Mouse (Mus musculus): ENCODE results near the gene Rpl15. TPM values are rescaled to one million over a fixed set of nuclear protein-coding genes. Genes with fewer than 3 reads are reported as not detected.
"Not testable (repeated sequence)": the region's sequence is repeated elsewhere in the genome, so short reads cannot be mapped to it uniquely, and the experiment has no call there.

Rpl15 gene
- total RNA-seq, 2 experiments from 2014 or later = 416 to 533 TPM

- ATAC-seq (replicated peaks; ENCODE audit: low FRiP score, poor library complexity, severe bottlenecking) = no peak
These were observed 10.0 kb downstream of the Rpl15 start for GRCm38 (mm10) chr14:18261203-18261602.

- no peak for ATAC-seq (replicated peaks; ENCODE audit: low FRiP score, poor library complexity, severe bottlenecking)
These were observed 28.5 kb downstream of the Rpl15 start for GRCm38 (mm10) chr14:18242638-18243130.

- ATAC-seq (replicated peaks; ENCODE audit: low FRiP score, poor library complexity, severe bottlenecking) = no peak
These were observed 29.4 kb downstream of the Rpl15 start for GRCm38 (mm10) chr14:18241786-18242185.

- ATAC-seq (replicated peaks; ENCODE audit: low FRiP score, poor library complexity, severe bottlenecking) = no peak
These were observed 31.1 kb downstream of the Rpl15 start for GRCm38 (mm10) chr14:18240132-18240531.

- peak; percentile 77 for ATAC-seq (replicated peaks; ENCODE audit: low FRiP score, poor library complexity, severe bottlenecking)
These were observed 32.1 kb downstream of the Rpl15 start, which contains the start of gene Nr1d2 for GRCm38 (mm10) chr14:18238750-18239731. Gene Nr1d2, minus strand, starts transcription at chr14:18239127.

GRCm38 (mm10) chr14:18238131-18238749 lies 33.0 kb downstream of the Rpl15 start:
- peak; percentile 92 for ATAC-seq (replicated peaks; ENCODE audit: low FRiP score, poor library complexity, severe bottlenecking)

- no peak for ATAC-seq (replicated peaks; ENCODE audit: low FRiP score, poor library complexity, severe bottlenecking)
These were observed 33.8 kb downstream of the Rpl15 start for GRCm38 (mm10) chr14:18237381-18237780.

- ATAC-seq (replicated peaks; ENCODE audit: low FRiP score, poor library complexity, severe bottlenecking) = not testable (repeated sequence)
These were observed 34.5 kb downstream of the Rpl15 start for GRCm38 (mm10) chr14:18236496-18237235.

GRCm38 (mm10) chr14:18233981-18234960 lies 36.9 kb downstream of the Rpl15 start:
- no peak for ATAC-seq (replicated peaks; ENCODE audit: low FRiP score, poor library complexity, severe bottlenecking)

GRCm38 (mm10) chr14:18233076-18233475 lies 38.1 kb downstream of the Rpl15 start:
- no peak for ATAC-seq (replicated peaks; ENCODE audit: low FRiP score, poor library complexity, severe bottlenecking)

- ATAC-seq (replicated peaks; ENCODE audit: low FRiP score, poor library complexity, severe bottlenecking) = not testable (repeated sequence)
These were observed 39.3 kb downstream of the Rpl15 start for GRCm38 (mm10) chr14:18231866-18232265.

- ATAC-seq (replicated peaks; ENCODE audit: low FRiP score, poor library complexity, severe bottlenecking) = not testable (repeated sequence)
These were observed 41.4 kb downstream of the Rpl15 start for GRCm38 (mm10) chr14:18229751-18230150.

GRCm38 (mm10) chr14:18226181-18226580 lies 45.0 kb downstream of the Rpl15 start:
- ATAC-seq (replicated peaks; ENCODE audit: low FRiP score, poor library complexity, severe bottlenecking) = not testable (repeated sequence)

- ATAC-seq (replicated peaks; ENCODE audit: low FRiP score, poor library complexity, severe bottlenecking) = not testable (repeated sequence)
These were observed 45.8 kb downstream of the Rpl15 start for GRCm38 (mm10) chr14:18225431-18225830.

GRCm38 (mm10) chr14:18221977-18222376 lies 49.2 kb downstream of the Rpl15 start:
- no peak for ATAC-seq (replicated peaks; ENCODE audit: low FRiP score, poor library complexity, severe bottlenecking)

Measured in erythroblast, adult 5-6 weeks (primary cell).